Mouse (Mus musculus) testis, adult 2 months (tissue): ENCODE measurements at regions not wholly inside any gene's neighbourhood (a gene's known extent, or its start where the extent isn't known, plus 50 kb on each side); places are given as distances from the start of the nearest gene placed in this dataset.

Source experiments
- CTCF ChIP-seq: fragments of 200-500 bp; IDR thresholded peaks from 2 replicates; pipeline ENCODE4 v1.5.1; 2012; ENCODE audit warnings: low read depth, mild to moderate bottlenecking, inconsistent platforms, low read length, moderate library complexity; ENCODE audit not compliant: control insufficient read depth, insufficient read depth, insufficient replicate concordance
- POLR2A ChIP-seq: fragments of 200-500 bp; IDR thresholded peaks from 2 replicates; pipeline ENCODE4 v1.6.1; 2012; ENCODE audit warnings: low read depth, mild to moderate bottlenecking, inconsistent platforms, low read length, moderate library complexity; ENCODE audit not compliant: control insufficient read depth

DNA sequence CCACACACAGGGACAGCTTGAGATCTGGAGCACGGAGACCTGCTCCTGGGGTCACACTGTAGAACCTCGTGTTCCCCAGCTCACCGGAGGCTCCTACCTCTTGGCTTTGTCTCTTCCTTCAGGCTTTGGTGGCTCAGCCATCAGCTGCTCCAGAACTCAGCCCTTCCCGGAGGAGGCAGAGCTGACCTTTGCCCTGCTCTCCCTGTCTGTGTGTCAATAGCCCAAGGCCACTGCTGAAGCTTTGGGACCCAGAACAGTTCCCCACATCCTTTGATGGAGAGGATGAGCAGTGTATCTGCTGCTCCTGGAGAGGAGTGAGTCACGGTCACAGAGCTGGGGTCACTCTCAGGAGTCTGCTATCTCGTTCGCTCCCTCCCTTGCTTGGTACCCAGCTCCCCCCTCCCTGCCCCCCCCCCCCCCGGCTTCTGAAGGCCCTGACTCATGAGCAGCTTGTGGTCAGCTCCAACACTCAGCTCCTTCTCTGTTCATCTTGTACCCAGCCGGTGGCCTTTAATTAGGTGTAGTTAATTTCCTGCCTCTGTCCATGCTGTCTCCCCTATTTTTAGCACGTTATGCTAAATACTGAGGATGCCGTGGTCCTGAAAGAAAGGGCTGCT lies 54.5 kb upstream of the Ptpn1 start:
- TF ChIP-seq CTCF (no peak), POLR2A (no peak)
